Mouse (Mus musculus) urinary bladder, postnatal 14 days (tissue): Measurements from ENCODE around the gene Tnfsf14.

Experiments used
- DNase-seq: peaks from one replicate; pipeline ENCODE4 v3.0.0; 2021; ENCODE audit warnings: low spot score

Tnfsf14 gene

DNA sequence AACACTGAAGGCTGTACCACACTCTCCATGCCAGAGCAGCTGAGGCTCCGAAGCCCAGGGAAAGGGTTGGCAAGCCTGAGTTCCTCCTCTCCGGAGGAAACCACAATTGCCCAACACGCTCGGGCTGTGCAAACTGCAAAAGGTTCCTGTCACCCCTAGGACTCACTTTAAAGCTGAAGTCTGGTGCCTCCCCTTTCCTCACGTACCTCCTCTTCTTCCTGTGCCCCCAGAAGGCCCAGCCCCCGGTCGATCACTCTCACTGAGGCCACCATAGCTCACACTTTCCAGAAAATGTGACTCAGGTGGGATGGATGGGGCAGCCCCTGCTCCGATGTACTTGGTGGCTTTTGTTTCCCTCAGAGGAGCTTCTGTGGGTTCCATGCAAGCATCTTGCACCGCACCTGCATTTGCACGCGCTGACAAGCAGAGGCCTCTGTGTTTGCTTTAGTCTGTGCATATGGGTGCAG, at the start of gene Tnfsf14:
Tnfsf14 (minus strand) TSS at position 137 of the 467 bp plus-strand sequence.
- DNase-seq: no peak

- DNase-seq: no peak
Measured at GRCm38 (mm10) chr17:57237181-57237580, 43.2 kb upstream of the Tnfsf14 start.

GRCm38 (mm10) chr17:57235803-57236202, 41.8 kb upstream of the Tnfsf14 start:
- DNase-seq: no peak

DNA sequence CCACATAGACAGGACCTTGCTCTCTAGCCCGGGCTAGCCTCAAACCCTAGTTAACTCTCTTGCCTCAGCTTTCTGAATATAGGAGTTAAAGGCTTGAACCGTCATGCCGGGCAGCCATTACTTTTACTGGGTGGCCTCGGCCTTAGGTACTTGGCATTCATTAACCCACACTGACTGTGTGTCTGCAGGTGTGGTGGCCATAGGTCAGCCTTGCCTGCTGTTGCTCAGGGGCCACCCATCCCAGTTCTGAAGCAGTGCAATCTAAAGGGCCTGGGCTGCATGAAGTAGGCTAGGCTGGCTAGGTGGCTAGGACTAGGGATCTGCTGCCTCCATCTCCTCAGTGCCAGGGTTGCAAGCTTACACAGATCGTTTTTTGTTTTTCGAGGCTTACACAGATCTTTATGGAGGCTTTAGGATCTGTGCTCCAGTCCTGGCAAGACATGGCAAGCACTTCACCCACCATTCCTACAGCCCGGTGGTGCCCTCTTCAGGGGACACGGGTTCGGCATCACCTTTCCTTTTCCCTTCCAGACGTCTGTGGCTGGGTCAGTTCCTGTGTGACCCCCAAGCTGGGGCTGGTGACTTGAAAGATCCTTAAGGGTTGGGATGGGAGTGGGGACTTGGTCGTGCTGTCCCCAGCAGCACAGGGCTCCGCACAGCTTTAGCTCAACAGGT, 40.4 kb upstream of the Tnfsf14 start:
- no peak for DNase-seq

- DNase-seq: no peak
Measured at GRCm38 (mm10) chr17:57233038-57233437, 39.1 kb upstream of the Tnfsf14 start.

- DNase-seq: no peak
Measured at GRCm38 (mm10) chr17:57232200-57232599, 38.2 kb upstream of the Tnfsf14 start.

GRCm38 (mm10) chr17:57231321-57231771, 37.4 kb upstream of the Tnfsf14 start:
- DNase-seq: peak; percentile 57

DNA sequence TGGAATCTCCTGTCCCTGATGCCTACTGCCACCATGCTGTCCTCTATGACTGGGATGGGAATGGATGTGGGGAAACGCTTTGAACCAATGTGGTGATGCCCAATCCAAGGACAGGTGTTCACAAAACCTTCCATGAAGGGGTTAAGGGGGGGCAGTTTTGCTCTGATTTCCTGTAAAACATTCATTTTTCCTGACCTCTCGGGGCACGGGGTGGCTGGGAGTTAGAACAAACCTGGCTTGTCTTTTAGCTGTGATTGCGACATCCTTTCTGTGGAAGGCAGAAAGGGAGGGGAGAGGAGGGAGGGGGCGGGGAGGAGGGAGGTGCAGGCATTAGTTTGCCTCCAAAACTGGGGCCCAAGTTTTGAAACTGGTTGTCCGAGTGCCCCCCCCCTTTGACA, 36.8 kb upstream of the Tnfsf14 start:
- peak; percentile 50 for DNase-seq

DNA sequence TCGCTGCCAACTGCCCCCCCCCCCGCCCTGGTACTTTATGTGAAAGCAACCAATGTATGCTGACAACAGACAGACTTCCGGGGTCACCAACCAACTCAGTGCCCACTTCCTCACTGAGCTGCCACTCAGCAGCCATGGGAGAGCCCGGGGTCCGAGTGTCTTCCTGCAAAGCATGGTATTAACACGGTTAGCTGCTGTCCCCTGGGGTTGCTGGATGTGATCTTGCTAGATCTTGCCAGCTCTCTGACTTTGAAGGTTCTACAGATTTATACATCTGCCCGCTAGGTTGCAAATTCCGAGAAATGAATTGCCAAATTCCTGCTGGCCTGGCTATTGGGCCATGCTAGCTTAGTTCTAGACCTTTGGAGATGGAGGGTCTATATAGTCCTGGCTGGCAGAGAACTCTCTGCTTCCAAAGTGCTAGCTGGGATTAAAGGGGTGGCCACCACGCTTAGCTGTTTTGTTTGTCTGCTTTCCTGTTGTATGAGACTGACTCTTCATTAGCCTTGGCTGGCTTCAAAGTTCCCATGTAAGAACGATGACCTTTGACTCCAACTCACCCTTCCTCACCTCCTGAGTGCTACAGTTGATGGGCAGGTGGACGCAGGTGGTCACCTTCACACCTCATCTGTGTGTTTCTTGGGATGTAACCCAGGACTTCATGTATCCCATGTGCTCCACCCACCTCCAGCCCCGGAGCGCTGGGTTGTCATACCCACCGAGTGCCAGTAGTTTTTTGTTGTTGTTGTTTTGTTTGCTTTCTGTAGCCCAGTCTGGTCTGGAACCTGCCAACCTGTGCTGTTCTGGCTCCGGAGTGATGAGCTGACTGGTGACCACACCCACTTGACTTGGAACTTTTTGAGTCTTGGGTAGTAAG, 36.1 kb upstream of the Tnfsf14 start:
- no peak for DNase-seq

- no peak for DNase-seq
Measured at GRCm38 (mm10) chr17:57228873-57229272, 34.9 kb upstream of the Tnfsf14 start.

DNA sequence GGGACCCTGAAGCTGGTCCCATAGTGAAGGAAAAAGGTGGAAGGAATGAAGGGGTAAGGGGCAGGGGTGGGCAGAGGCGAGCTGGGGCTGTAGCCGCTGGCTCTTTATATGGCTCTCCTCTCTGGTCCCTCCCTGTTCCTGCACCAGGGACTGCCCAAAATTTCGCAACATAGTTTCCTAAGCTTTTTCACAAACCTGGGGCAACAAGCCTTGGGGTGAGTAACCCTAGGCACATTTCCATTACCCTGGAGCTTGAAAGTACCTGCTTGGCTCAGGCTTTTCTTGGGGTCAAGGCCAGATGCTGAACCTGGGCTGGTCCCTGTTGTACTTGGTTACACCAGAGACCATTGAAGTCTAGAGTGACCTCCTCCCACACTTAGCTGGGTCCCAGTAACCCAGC, 34.0 kb upstream of the Tnfsf14 start, which contains the start of gene C3:
C3 (minus strand) TSS at position 123 of the 400 bp plus-strand sequence.
- no peak for DNase-seq

GRCm38 (mm10) chr17:57227468-57227867, 33.5 kb upstream of the Tnfsf14 start:
- DNase-seq: no peak

GRCm38 (mm10) chr17:57223313-57223712, 29.3 kb upstream of the Tnfsf14 start:
- DNase-seq: no peak

- DNase-seq: no peak
Measured at GRCm38 (mm10) chr17:57221911-57222310, 27.9 kb upstream of the Tnfsf14 start.

DNA sequence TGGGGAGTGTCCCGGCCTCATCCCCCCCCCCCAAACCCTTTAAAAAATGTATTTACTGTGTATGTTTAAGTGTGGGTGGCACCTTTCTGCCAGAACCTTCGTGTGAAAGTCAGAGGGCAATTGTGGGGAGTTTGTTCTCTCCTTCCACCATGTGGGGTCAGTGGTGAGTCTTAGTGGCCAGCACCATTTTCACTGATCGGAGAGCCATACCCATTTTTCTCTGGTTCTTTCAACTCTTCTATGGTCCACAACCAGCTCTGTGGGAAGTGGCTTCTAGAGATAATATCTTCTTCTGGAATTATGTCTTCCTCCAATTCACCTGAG, 25.9 kb upstream of the Tnfsf14 start:
- DNase-seq: peak; percentile 48

GRCm38 (mm10) chr17:57219167-57219883, 25.3 kb upstream of the Tnfsf14 start:
- peak; percentile 81 for DNase-seq

DNA sequence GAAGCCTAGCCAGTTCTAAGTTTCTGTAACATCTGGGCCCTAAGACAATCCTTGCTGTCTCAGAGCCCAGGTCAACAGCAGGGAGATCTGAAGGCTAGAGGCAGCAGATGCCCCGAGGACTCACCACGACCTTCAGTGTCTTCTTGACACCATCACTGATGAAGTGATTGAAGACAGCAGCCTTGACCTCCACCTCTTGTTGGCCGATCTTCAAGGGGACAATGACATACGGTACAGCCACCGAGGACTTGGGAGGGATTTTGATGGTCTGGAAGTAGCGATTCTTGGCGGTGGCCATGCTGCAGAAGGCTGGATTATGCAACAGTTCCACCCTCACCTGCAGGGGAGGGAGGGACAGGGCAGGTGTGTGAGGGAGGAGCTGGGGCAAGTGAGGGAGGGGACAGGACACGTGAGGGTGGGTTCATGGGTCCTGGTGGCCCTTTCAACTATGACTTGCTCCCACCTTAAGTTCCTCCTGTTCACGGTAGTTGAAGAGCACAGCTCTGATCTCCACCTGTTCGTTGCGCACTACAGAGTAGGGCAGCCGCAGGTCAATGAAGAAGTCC, 24.4 kb upstream of the Tnfsf14 start:
- no peak for DNase-seq

- no peak for DNase-seq
Measured at GRCm38 (mm10) chr17:57214676-57215387, 20.9 kb upstream of the Tnfsf14 start.

DNA sequence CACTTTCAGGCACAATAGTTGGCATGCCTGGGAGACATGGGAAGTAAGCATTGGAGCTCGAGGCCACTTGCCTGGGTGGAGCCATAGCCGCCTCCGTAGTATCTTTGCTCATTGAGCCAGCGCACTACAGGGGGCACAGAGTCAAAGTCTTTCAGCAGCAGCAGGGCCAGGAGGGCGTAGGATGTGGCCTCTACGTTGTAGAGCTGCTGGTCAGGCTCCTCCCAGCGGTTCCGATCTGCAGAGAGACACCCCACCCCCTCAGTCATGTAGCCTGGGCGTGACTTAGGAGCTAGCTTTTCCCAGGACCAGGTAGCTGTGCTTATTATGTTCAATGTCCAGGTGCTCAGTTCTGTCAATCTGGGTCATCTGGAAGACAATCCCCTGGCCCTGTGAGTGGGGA, 17.5 kb upstream of the Tnfsf14 start:
- DNase-seq: no peak

- no peak for DNase-seq
Measured at GRCm38 (mm10) chr17:57209330-57209729, 15.4 kb upstream of the Tnfsf14 start.

- no peak for DNase-seq
Measured at GRCm38 (mm10) chr17:57207938-57208337, 14.0 kb upstream of the Tnfsf14 start.
